Mouse (Mus musculus) kidney, adult 2 months (tissue): ENCODE data around the gene Slc34a2. TPM values are rescaled to one million over a fixed set of nuclear protein-coding genes. Genes with fewer than 3 reads are reported as not detected.
A peak's percentile ranks its signal among the peaks of the same experiment; 100 is the strongest.

ENCODE experiments used
- DNase-seq: peaks from one replicate; pipeline ENCODE4 v3.0.0; 2021
- H3K27ac ChIP-seq: fragments of 200-500 bp; 2 replicates; pipeline ENCODE4 v1.5.1; 2012; ENCODE audit warnings: low read depth, low read length, control low read depth, inconsistent platforms; ENCODE audit not compliant: insufficient read depth
- H3K27me3 ChIP-seq: fragments of 200-500 bp; replicated peaks from 2 replicates; pipeline ENCODE4 v1.6.1; 2012; ENCODE audit warnings: mild to moderate bottlenecking, moderate library complexity, low read length, inconsistent platforms; ENCODE audit not compliant: control insufficient read depth, insufficient read depth
- H3K36me3 ChIP-seq: fragments of 200-500 bp; 2 replicates; pipeline ENCODE4 v1.6.1; 2012; ENCODE audit warnings: mild to moderate bottlenecking, moderate library complexity, low read length, inconsistent platforms; ENCODE audit not compliant: control insufficient read depth, insufficient read depth
- H3K4me1 ChIP-seq: fragments of 200-500 bp; 2 replicates; pipeline ENCODE4 v1.6.1; 2011; ENCODE audit warnings: low read length; ENCODE audit not compliant: control insufficient read depth, insufficient read depth
- H3K4me3 ChIP-seq: fragments of 200-500 bp; 2 replicates; pipeline ENCODE4 v1.5.1; 2011; ENCODE audit warnings: mild to moderate bottlenecking, low read depth, low read length, control low read depth; ENCODE audit not compliant: insufficient read depth
- CTCF ChIP-seq: fragments of 200-500 bp; conservative IDR thresholded peaks from 2 replicates; pipeline ENCODE4 v1.5.1; 2011; ENCODE audit warnings: low read depth, mild to moderate bottlenecking, control low read depth, low read length, moderate library complexity, mixed read lengths; ENCODE audit not compliant: insufficient read depth, insufficient read length
- POLR2A ChIP-seq: fragments of 200-500 bp; IDR thresholded peaks from one replicate; pipeline ENCODE4 v1.6.1; 2011; ENCODE audit warnings: low read depth, low read length, control low read depth
- WGBS: fragments of 180-500 bp; shearing (Covaris S2); methylation state at CpG from one replicate; pipeline ENCODE4 v1.1.7; 2018; 5-methylcytosine and 5-hydroxymethylcytosine counted together
- polyA plus RNA-seq: library from polyadenylated mRNA; depleted of rRNA; stranded (reverse); fragments of >200 nt; gene quantifications from 2 replicates; pipeline ENCODE4 v1.2.3, GENCODE M21; 2012

Slc34a2 gene
- polyA plus RNA-seq, 1 experiment, result 2.9 TPM

DNA sequence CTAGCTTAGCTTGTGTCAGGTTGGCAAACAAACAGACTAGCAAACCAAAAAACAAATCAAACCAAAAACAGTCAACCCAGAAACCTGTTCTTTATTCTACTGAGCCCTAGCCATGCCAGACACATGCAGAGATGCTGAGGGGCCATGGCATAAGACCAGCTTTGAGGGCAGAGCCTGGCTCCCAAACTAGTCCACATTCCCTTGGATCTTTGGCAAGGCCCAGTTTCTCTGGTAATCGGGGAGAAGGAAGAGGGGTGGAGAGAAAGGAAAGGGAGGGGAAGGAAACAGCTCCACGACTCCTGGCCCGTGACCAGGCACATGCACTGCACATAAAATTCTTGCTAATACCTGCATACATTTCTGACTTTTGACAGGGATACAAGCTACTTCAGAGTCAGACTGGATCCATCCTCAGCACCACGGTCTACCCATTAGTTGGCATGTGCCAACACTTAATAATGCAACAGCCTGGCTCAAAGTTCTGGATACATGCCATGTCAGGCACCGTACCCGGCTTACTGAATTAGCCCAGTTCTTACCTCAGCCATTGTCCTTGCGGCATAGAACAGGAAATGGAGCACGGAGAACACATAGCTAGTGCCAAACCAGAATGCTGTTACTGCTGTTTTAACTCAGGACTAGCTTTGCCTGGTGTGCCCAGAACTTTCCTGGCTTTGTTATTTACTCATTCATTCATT lies 12.5 kb upstream of the Slc34a2 start:
- H3K4me1 ChIP-seq, result peaks cover 15% of the 10 kb centered on the region; the same call in 1 of the 2 replicates
- WGBS, result 28% methylated on average over 8 of the region's 8 CpGs
- no peak overlapping the region for H3K4me3 ChIP-seq
- peak; percentile 75 for DNase-seq
- no peaks in the 10 kb centered on the region for H3K36me3 ChIP-seq
- TF ChIP-seq CTCF, result no peak
- no peak for TF ChIP-seq POLR2A
- H3K27me3 ChIP-seq, result no peaks in the 10 kb centered on the region
- no peak overlapping the region for H3K27ac ChIP-seq

DNA sequence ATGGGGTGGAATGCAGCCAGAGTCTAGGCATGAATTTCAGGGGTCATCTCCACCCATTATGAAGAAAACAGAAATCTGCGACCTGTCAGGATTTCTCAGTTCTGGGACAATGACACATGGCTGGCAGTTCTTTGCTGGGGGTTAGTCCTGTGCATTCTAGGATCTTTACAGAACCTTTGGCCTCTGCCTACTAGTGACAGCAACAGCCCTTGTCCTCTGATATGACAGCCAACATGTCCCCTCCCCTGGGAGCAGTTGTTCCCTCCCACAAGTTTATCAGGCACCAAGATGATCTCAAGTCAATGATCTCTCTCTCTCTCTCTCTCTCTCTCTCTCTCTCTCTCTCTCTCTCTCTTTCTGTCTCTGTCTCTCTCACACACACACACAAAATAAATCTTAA lies 6.5 kb upstream of the Slc34a2 start:
- 91% methylated on average over 1 of the region's 1 CpGs for WGBS
- DNase-seq, result no peak

DNA sequence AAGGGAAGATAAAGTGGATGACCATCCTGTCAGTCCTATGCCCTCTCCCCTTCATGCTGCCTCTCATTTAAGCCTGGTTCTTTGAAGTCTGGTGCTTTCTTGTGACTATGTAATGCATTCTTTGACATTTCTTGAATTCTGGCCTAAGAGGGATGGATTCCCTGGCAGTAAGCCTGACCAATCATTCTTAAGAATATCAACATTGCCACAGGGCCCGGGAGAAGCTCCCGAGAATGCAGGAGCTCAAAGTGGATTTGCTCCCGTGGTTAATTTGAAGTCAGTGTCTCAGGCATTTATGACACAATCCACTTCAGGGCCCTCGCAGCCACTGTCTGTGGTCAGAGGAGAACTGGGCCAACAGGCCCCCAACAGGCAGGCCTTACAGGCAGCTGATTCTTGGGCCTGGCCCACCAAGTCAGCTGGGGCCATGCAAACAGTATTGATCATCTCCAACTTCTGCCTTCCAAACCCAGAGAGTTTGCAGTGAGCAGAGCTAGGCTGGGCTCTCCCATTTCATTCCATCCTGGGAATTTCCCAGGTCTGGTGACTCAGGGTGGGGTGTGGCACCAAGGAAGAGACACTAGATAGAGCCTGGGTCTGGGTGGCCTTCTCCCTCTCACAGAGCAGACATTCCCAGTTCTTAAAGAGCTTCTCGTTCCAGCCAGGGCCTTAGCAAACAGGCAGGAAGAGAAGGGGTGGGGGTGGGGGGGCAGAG lies 4.3 kb downstream of the Slc34a2 start:
- Histone ChIP-seq H3K4me1 (no peaks in the 10 kb centered on the region), H3K36me3 (no peaks in the 10 kb centered on the region), H3K4me3 (no peak overlapping the region), H3K27me3 (no peaks in the 10 kb centered on the region), H3K27ac (no peak overlapping the region)
- no peak for TF ChIP-seq POLR2A
- no peak for TF ChIP-seq CTCF
- 60% methylated on average over 5 of the region's 5 CpGs for WGBS
- no peak for DNase-seq

More for the DNA sequence above, 6.5 kb upstream of the Slc34a2 start:
- Histone ChIP-seq H3K4me3 (no peak overlapping the region), H3K36me3 (no peaks in the 10 kb centered on the region), H3K27me3 (no peaks in the 10 kb centered on the region), H3K4me1 (no peaks in the 10 kb centered on the region), H3K27ac (no peak overlapping the region)
- no peak for TF ChIP-seq POLR2A
- no peak for TF ChIP-seq CTCF

DNA sequence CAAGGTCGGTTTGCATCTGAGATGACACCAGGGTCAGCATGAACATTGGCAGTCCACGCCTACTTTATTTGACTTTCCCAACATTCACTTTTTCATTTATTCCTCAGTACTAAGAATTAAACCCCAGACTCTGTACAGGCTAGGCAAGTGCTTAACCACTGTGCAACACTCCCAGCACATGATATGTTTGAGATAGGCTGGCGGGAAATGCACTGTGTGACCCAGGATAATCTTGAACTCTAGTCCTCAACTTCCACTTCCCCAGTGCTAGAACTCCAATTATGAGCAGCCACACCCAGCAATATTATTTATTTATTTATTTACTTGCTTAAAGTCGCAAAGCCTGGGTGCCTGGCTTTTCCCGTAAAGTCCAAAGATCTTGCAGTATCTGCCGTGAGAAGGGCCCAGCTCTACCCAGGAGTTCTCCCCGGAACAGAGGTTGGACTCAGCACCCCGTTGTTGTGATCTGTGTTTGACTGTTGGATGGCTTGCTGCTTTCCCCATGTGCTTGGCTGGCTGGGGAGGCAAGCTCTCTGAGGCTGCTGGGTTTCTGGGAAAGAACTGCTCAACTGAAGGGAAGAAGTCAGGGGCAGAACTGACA lies 5.0 kb downstream of the Slc34a2 start:
- TF ChIP-seq CTCF (no peak), POLR2A (no peak)

DNA sequence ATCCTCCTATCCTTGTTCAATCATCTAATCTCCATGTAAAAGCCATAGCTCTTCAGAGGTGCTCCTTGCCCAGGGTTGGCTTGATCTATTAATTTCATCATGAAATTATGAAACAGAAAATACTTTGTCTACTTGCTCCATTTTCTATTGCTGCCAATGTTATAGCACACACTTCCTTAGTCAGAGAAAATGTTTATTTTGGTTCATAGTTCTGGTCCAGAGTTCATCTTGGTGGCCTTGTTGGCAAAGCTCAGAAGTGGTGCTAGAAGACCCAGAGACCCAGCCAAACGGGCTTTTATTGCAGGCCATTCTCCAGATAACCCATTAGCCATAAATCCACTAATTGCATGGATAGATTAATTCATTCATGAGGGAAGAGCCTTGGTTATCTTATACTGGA lies 5.8 kb downstream of the Slc34a2 start:
- H3K27me3 ChIP-seq, result no peaks in the 10 kb centered on the region
- no peak overlapping the region for H3K27ac ChIP-seq
- peak; percentile 59 for DNase-seq
- H3K36me3 ChIP-seq, result no peaks in the 10 kb centered on the region
- TF ChIP-seq CTCF (no peak), POLR2A (no peak)
- H3K4me3 ChIP-seq, result no peak overlapping the region
- H3K4me1 ChIP-seq, result peaks cover 8% of the 10 kb centered on the region; the same call in 1 of the 2 replicates
- 30% methylated on average over 1 of the region's 1 CpGs for WGBS

More for the DNA sequence above, 5.0 kb downstream of the Slc34a2 start:
- Histone ChIP-seq H3K4me3 (no peak overlapping the region), H3K36me3 (no peaks in the 10 kb centered on the region), H3K4me1 (peaks cover 2% of the 10 kb centered on the region; the same call in 1 of the 2 replicates), H3K27me3 (no peaks in the 10 kb centered on the region), H3K27ac (no peak overlapping the region)
- DNase-seq, result no peak
- 85% methylated on average over 8 of the region's 8 CpGs for WGBS

DNA sequence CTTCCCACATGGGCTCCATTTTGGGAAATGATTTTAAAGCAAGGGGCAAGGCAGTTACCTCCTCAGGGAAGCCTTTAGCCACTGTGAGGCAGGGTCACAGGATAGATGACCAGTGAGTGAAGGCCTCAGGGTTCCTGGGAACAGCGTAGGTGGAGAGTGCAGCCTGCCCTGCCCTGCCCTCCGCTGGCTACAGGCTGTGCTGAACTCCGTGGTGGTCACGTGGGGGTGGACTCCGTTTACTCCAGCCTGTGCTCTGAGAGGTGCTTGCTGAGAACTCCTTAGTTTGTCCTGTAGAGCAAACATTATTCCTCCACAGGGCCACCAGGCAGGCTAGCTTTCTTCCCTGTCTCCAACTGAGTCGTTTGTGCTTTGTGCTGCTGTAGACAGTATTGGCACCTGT lies 10.1 kb downstream of the Slc34a2 start:
- H3K4me1 ChIP-seq, result peaks cover 10% of the 10 kb centered on the region
- no peaks in the 10 kb centered on the region for H3K27me3 ChIP-seq
- no peak overlapping the region for H3K27ac ChIP-seq
- no peaks in the 10 kb centered on the region for H3K36me3 ChIP-seq
- no peak overlapping the region for H3K4me3 ChIP-seq
- DNase-seq, result peak; percentile 62
- TF ChIP-seq CTCF, result peak; percentile 46
- TF ChIP-seq POLR2A, result no peak
- WGBS, result 36% methylated on average over 6 of the region's 6 CpGs

DNA sequence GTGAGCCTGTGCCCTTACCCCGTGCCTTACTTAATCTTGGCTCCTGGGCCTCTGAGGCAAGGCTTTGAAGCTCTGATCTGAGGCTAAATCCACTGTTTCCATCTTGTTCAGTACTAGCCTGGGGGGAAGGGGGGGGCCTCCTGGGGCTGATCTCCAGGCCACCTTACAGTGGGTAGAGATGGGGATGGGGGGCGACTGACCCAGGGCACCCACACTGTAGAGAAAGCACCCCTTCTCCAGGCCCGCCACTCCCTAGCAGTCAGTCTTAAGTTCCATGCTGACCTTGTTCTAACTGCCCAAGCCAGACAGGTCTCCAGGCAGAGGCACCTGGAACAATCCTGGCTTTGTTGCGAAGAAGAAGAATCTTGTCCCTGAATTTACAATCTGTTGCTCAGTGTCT lies 10.7 kb downstream of the Slc34a2 start:
- Histone ChIP-seq H3K27ac (peak overlapping the region; percentile 31; the same call in 1 of the 2 replicates), H3K4me1 (peaks cover 10% of the 10 kb centered on the region), H3K27me3 (no peaks in the 10 kb centered on the region), H3K4me3 (peak overlapping the region; percentile 38; the same call in 1 of the 2 replicates), H3K36me3 (no peaks in the 10 kb centered on the region)
- TF ChIP-seq POLR2A (no peak), CTCF (no peak)
- no peak for DNase-seq
- 55% methylated on average over 4 of the region's 4 CpGs for WGBS
